Mouse (Mus musculus) forebrain, embryonic 14.5 days (tissue): ENCODE measurements around the gene Anks6. TPM values are rescaled to one million over a fixed set of nuclear protein-coding genes. Genes with fewer than 3 reads are reported as not detected.

ENCODE experiments used
- ATAC-seq: fragments of 200-750 bp; cut with Nextera tagmentation; 2 replicates; pipeline ENCODE4 v1.8.0; 2017; ENCODE audit warnings: mild to moderate bottlenecking, moderate library complexity
- DNase-seq: peaks from one replicate; pipeline ENCODE4 v3.0.0-alpha.2; 2015; ENCODE audit warnings: low spot score
- H3K27ac ChIP-seq: fragments of 300-500 bp; sonication (generic); 2 replicates; pipeline ENCODE4 v1.5.1; 2014; ENCODE audit warnings: low read depth, mild to moderate bottlenecking, control low read depth, low read length, moderate library complexity
- H3K27me3 ChIP-seq: fragments of 300-500 bp; sonication (generic); replicated peaks from 2 replicates; pipeline ENCODE4 v1.6.1; 2014; ENCODE audit warnings: low read length, control low read depth, mixed read lengths; ENCODE audit not compliant: control insufficient read depth, insufficient read depth
- H3K36me3 ChIP-seq: fragments of 300-500 bp; sonication (generic); 2 replicates; pipeline ENCODE4 v1.6.1; 2014; ENCODE audit warnings: low read length, control low read depth; ENCODE audit not compliant: control insufficient read depth, insufficient read depth
- H3K4me1 ChIP-seq: fragments of 300-500 bp; sonication (generic); 2 replicates; pipeline ENCODE4 v1.6.1; 2014; ENCODE audit warnings: antibody characterized with exemption, low read length, control low read depth; ENCODE audit not compliant: control insufficient read depth, insufficient read depth
- H3K4me2 ChIP-seq: fragments of 300-500 bp; sonication (generic); 2 replicates; pipeline ENCODE4 v1.6.1; 2014; ENCODE audit warnings: mild to moderate bottlenecking, control low read depth, low read length
- H3K4me3 ChIP-seq: fragments of 300-500 bp; sonication (generic); 2 replicates; pipeline ENCODE4 v1.5.1; 2014; ENCODE audit warnings: low read depth, low read length, control low read depth
- H3K9ac ChIP-seq: fragments of 300-500 bp; sonication (generic); 2 replicates; pipeline ENCODE4 v1.6.1; 2014; ENCODE audit warnings: mild to moderate bottlenecking, low read length, control low read depth, moderate library complexity
- H3K9me3 ChIP-seq: fragments of 300-500 bp; sonication (generic); replicated peaks from 2 replicates; pipeline ENCODE4 v1.6.1; 2016; ENCODE audit warnings: low read length, control low read depth, mixed read lengths; ENCODE audit not compliant: control insufficient read depth
- WGBS: fragments of 180-500 bp; shearing (Covaris S2); extraction: QIAGEN DNeasy Blood & Tissue Kit; methylation state at CpG from one replicate; pipeline ENCODE4 v1.1.7; 2014; 5-methylcytosine and 5-hydroxymethylcytosine counted together
- polyA plus RNA-seq: library from polyadenylated mRNA; unstranded; fragments of >200 nt; fragmentation: Nextera tagmentation; extraction: Ambion mirVana; gene quantifications from 2 replicates; pipeline ENCODE4 v1.2.1, GENCODE M21; 2014

The Anks6 gene
- polyA plus RNA-seq, 1 experiment from 2014 or later, result 2.2 TPM

- Histone ChIP-seq H3K4me2 (peak overlapping the region; percentile 76), H3K36me3 (no peaks in the 10 kb centered on the region), H3K27ac (no peak overlapping the region), H3K9me3 (no peaks in the 10 kb centered on the region), H3K4me3 (peak overlapping the region; percentile 56), H3K27me3 (peaks cover 49% of the 10 kb centered on the region), H3K4me1 (no peaks in the 10 kb centered on the region; the same call in 1 of the 2 replicates), H3K9ac (peak overlapping the region; percentile 72)
- ATAC-seq (peak; percentile 42), DNase-seq (peak; percentile 89)
- 3% methylated on average over 17 of the region's 17 CpGs for WGBS
These were observed 67.4 kb downstream of the Anks6 start for GRCm38 (mm10) chr4:46989842-46990241.

- ATAC-seq (no peak), DNase-seq (peak; percentile 32)
- Histone ChIP-seq H3K27me3 (peaks cover 46% of the 10 kb centered on the region), H3K4me1 (no peaks in the 10 kb centered on the region; the same call in 1 of the 2 replicates), H3K4me2 (no peak overlapping the region), H3K36me3 (no peaks in the 10 kb centered on the region), H3K4me3 (no peak overlapping the region), H3K9ac (no peak overlapping the region), H3K9me3 (no peaks in the 10 kb centered on the region), H3K27ac (no peak overlapping the region)
- WGBS, result 71% methylated on average over 4 of the region's 4 CpGs
These were observed 68.4 kb downstream of the Anks6 start for GRCm38 (mm10) chr4:46988824-46989223.

- Histone ChIP-seq H3K4me2 (no peak overlapping the region), H3K9me3 (no peaks in the 10 kb centered on the region), H3K27ac (no peak overlapping the region), H3K4me1 (no peaks in the 10 kb centered on the region; the same call in 1 of the 2 replicates), H3K27me3 (peaks cover 41% of the 10 kb centered on the region), H3K4me3 (no peak overlapping the region), H3K9ac (no peak overlapping the region), H3K36me3 (no peaks in the 10 kb centered on the region)
- ATAC-seq (no peak), DNase-seq (peak; percentile 29)
- 55% methylated on average over 3 of the region's 3 CpGs for WGBS
These were observed 69.0 kb downstream of the Anks6 start for GRCm38 (mm10) chr4:46988257-46988656.

GRCm38 (mm10) chr4:46987809-46988208 is 69.4 kb downstream of the Anks6 start:
- ATAC-seq, result no peak
- 91% methylated on average over 6 of the region's 6 CpGs for WGBS
- H3K27ac ChIP-seq, result no peak overlapping the region
- H3K9me3 ChIP-seq, result no peaks in the 10 kb centered on the region
- no peaks in the 10 kb centered on the region for H3K36me3 ChIP-seq
- H3K4me3 ChIP-seq, result no peak overlapping the region
- no peak overlapping the region for H3K9ac ChIP-seq
- peaks cover 36% of the 10 kb centered on the region for H3K27me3 ChIP-seq
- no peak for DNase-seq
- no peaks in the 10 kb centered on the region; the same call in 1 of the 2 replicates for H3K4me1 ChIP-seq
- no peak overlapping the region for H3K4me2 ChIP-seq

GRCm38 (mm10) chr4:46986054-46986453 is 71.2 kb downstream of the Anks6 start:
- ATAC-seq (no peak), DNase-seq (no peak)
- H3K4me2 ChIP-seq, result no peak overlapping the region
- H3K27me3 ChIP-seq, result peaks cover 21% of the 10 kb centered on the region
- no peaks in the 10 kb centered on the region for H3K9me3 ChIP-seq
- no peaks in the 10 kb centered on the region; the same call in 1 of the 2 replicates for H3K4me1 ChIP-seq
- no peak overlapping the region for H3K9ac ChIP-seq
- H3K36me3 ChIP-seq, result no peaks in the 10 kb centered on the region
- H3K4me3 ChIP-seq, result no peak overlapping the region
- no peak overlapping the region for H3K27ac ChIP-seq

GRCm38 (mm10) chr4:46982912-46983311 is 74.3 kb downstream of the Anks6 start:
- Histone ChIP-seq H3K27ac (no peak overlapping the region), H3K4me2 (no peak overlapping the region), H3K9me3 (no peaks in the 10 kb centered on the region), H3K4me3 (no peak overlapping the region), H3K36me3 (no peaks in the 10 kb centered on the region), H3K9ac (no peak overlapping the region), H3K4me1 (no peaks in the 10 kb centered on the region), H3K27me3 (0 out of 2 replicates have a peak, but pooled peaks cover 7% of the 10 kb centered on the region)
- no peak for ATAC-seq
- WGBS, result 80% methylated on average over 5 of the region's 5 CpGs
- DNase-seq, result no peak

GRCm38 (mm10) chr4:46982094-46982493 is 75.1 kb downstream of the Anks6 start:
- Histone ChIP-seq H3K27me3 (0 out of 2 replicates have a peak, but pooled peaks cover 7% of the 10 kb centered on the region), H3K36me3 (no peaks in the 10 kb centered on the region), H3K4me1 (no peaks in the 10 kb centered on the region), H3K4me2 (no peak overlapping the region), H3K27ac (no peak overlapping the region), H3K9ac (no peak overlapping the region), H3K4me3 (no peak overlapping the region), H3K9me3 (no peaks in the 10 kb centered on the region)
- no peak for DNase-seq
- WGBS, result 92% methylated on average over 4 of the region's 4 CpGs
- ATAC-seq, result no peak

GRCm38 (mm10) chr4:46978371-46978770 is 78.9 kb downstream of the Anks6 start:
- no peak overlapping the region for H3K27ac ChIP-seq
- H3K4me2 ChIP-seq, result no peak overlapping the region
- H3K9ac ChIP-seq, result no peak overlapping the region
- no peaks in the 10 kb centered on the region for H3K9me3 ChIP-seq
- H3K4me1 ChIP-seq, result no peaks in the 10 kb centered on the region
- ATAC-seq, result no peak
- no peak overlapping the region for H3K4me3 ChIP-seq
- H3K36me3 ChIP-seq, result no peaks in the 10 kb centered on the region
- WGBS, result 88% methylated on average over 6 of the region's 6 CpGs
- DNase-seq, result no peak
- no peaks in the 10 kb centered on the region for H3K27me3 ChIP-seq

GRCm38 (mm10) chr4:46977161-46977560 is 80.1 kb downstream of the Anks6 start:
- no peaks in the 10 kb centered on the region for H3K27me3 ChIP-seq
- H3K4me2 ChIP-seq, result no peak overlapping the region
- 95% methylated on average over 7 of the region's 7 CpGs for WGBS
- H3K36me3 ChIP-seq, result no peaks in the 10 kb centered on the region
- H3K4me3 ChIP-seq, result no peak overlapping the region
- no peaks in the 10 kb centered on the region for H3K9me3 ChIP-seq
- H3K4me1 ChIP-seq, result no peaks in the 10 kb centered on the region
- no peak overlapping the region for H3K9ac ChIP-seq
- ATAC-seq (no peak), DNase-seq (no peak)
- no peak overlapping the region for H3K27ac ChIP-seq
